Mouse (Mus musculus): ENCODE results near the gene Rpl27. TPM values are rescaled to one million over a fixed set of nuclear protein-coding genes. Genes with fewer than 3 reads are reported as not detected.
A peak's percentile ranks its signal among the peaks of the same experiment; 100 is the strongest.
"Not testable (repeated sequence)": the region's sequence is repeated elsewhere in the genome, so short reads cannot be mapped to it uniquely, and the experiment has no call there.

Rpl27 gene
- polyA plus RNA-seq, 1 experiment from 2014 or later, result 369 TPM

DNA sequence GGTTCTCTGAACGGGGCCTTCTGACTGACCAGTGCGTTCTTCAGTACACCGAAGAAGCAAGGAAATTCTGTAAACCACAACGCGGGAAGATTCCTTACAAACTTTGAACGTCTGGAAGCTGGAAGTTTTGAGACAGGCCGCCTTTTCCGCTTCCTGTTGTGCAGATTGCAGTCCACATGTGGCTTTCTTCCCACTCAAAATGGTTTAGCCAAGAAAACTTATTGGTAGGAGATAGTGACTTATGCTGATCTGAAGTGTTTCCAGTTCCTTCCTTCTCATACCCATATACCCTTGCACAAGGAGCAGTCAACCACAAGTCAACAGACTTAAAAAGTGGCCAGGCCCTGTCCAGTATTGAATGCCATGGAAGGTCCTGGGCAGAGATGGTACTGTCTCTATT, 15.9 kb upstream of the Rpl27 start:
- Histone ChIP-seq H3K27me3 (no peaks in the 10 kb centered on the region), H3K9me3 (replicated peaks) (no peaks in the 10 kb centered on the region), H3K9ac (peak overlapping the region; percentile 80), H3K4me2 (peak overlapping the region; percentile 89), H3K27ac (no peak overlapping the region), H3K36me3 (peaks cover 22% of the 10 kb centered on the region), H3K4me3 (replicated peaks) (peak overlapping the region; percentile 98), H3K4me1 (peaks cover 27% of the 10 kb centered on the region)
- no peak for ATAC-seq (replicated peaks; ENCODE audit: low FRiP score)
- 65% methylated on average over 8 of the region's 8 CpGs for WGBS

DNA sequence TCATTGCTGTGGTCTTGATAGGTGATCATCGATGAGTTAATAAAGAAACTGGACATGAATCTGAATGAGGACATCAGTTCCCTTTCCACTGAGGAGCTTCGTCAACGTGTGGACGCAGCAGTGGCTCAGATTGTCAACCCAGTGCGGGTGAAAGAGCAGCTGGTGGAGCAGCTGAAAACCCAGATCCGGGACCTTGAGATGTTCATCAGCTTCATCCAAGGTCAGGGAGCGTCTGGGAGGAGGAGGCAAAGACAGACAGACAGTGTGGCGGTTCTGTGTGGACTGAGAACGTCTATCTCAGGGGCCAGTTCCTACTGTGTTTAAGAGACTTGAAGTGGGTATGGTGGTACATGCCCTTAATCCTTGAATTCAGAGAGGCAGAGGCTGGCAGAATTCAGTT, 10.8 kb upstream of the Rpl27 start:
- 93% methylated on average over 9 of the region's 9 CpGs for WGBS
- H3K4me2 ChIP-seq, result no peak overlapping the region
- no peaks in the 10 kb centered on the region for H3K9me3 ChIP-seq (replicated peaks)
- H3K4me3 ChIP-seq (replicated peaks), result no peak overlapping the region
- no peak for ATAC-seq (replicated peaks; ENCODE audit: low FRiP score)
- H3K9ac ChIP-seq, result no peak overlapping the region
- peaks cover 13% of the 10 kb centered on the region for H3K4me1 ChIP-seq
- H3K27ac ChIP-seq, result no peak overlapping the region
- no peaks in the 10 kb centered on the region for H3K27me3 ChIP-seq
- peaks cover 70% of the 10 kb centered on the region for H3K36me3 ChIP-seq

DNA sequence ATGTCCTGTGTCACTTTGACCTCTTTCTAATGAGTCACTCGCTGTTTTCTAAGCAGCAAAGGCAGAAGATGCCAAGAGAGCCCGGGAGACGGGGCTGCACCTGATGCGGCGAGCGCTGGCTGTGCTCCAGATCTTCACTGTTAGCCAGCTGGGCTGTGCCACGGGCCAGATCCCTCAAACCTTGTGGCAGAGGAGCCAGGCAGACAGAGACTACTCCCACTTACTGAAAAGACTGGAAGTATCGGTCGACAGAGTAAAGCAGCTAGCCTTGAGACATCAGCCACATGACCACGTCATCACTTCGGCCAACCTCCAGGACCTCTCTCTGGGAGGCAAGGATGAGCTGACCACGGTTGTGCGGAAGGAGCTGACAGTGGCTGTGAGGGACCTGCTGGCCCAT, 8.7 kb upstream of the Rpl27 start:
- H3K36me3 ChIP-seq, result peaks cover 70% of the 10 kb centered on the region

DNA sequence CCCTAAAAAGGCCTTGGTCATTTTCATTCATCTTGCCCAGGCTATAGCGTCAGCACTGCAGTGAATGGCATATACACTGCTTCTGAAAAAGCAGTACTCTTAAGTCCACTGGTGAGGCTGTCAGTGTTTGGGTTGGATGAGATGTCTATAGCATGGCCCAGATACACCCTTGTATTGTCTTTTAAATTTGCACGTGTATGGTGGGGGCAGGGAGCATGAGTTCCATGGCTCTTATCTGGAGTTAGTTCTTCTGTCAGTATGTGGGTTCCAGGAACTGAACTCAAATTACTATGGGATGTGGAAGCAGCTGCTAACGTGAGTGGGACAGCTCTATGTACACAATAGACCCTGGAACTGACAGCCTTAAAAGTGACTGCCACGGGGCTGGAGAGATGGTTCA, 6.3 kb upstream of the Rpl27 start:
- Histone ChIP-seq H3K4me3 (replicated peaks) (no peak overlapping the region), H3K9me3 (replicated peaks) (no peaks in the 10 kb centered on the region), H3K4me1 (0 out of 2 replicates have a peak, but pooled peaks cover 4% of the 10 kb centered on the region), H3K9ac (no peak overlapping the region), H3K36me3 (peaks cover 51% of the 10 kb centered on the region), H3K4me2 (no peak overlapping the region), H3K27me3 (no peaks in the 10 kb centered on the region), H3K27ac (no peak overlapping the region)
- 87% methylated on average over 4 of the region's 4 CpGs for WGBS
- no peak for ATAC-seq (replicated peaks; ENCODE audit: low FRiP score)

More for the DNA sequence above, 8.7 kb upstream of the Rpl27 start:
- ATAC-seq (replicated peaks; ENCODE audit: low FRiP score), result no peak
- Histone ChIP-seq H3K27ac (no peak overlapping the region), H3K4me1 (0 out of 2 replicates have a peak, but pooled peaks cover 4% of the 10 kb centered on the region), H3K9me3 (replicated peaks) (no peaks in the 10 kb centered on the region), H3K9ac (no peak overlapping the region), H3K27me3 (no peaks in the 10 kb centered on the region), H3K4me2 (no peak overlapping the region), H3K4me3 (replicated peaks) (no peak overlapping the region)
- WGBS, result 89% methylated on average over 13 of the region's 13 CpGs

DNA sequence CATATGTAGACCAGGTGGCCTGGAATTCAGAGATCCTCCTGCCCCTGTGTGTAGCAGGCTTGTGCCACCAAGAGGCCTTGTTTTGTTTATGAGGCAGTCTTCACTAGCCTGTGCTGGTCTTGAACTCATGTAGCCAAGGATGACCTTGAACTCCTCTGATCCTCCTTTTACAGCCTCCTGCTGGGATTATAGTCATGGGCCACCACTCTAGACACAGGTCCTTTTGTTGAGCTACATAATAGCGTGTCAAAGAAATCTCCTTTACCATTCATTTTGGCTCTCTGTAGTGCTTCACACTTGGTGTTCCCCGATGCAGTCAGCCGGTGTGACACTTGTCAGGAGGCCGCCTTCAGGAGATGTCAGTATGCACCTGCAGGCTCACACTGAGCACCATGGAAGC, 5.2 kb upstream of the Rpl27 start:
- 90% methylated on average over 4 of the region's 4 CpGs for WGBS

DNA sequence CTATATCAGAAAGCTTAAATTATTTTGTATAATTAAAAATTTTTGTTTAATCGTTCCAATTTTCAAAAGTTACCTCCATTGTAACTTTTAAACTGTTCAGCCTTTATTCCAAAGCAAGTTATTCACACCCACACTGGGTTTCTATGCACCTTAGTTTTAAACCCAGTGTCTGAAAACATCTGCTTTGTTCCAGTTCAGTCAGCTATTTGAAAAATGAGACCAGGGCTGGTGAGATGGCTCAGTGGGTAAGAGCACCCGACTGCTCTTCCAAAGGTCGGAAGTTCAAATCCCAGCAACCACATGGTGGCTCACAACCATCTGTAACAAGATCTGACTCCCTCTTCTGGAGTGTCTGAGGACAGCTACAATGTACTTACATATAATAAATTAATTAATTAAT, 4.1 kb upstream of the Rpl27 start:
- H3K9ac ChIP-seq; ATAC-seq (replicated peaks; ENCODE audit: low FRiP score): not testable (repeated sequence)
- 47% methylated on average over 3 of the region's 3 CpGs for WGBS

More for the DNA sequence above, 5.2 kb upstream of the Rpl27 start:
- Histone ChIP-seq H3K4me3 (replicated peaks) (no peak overlapping the region), H3K9ac (no peak overlapping the region), H3K4me2 (no peak overlapping the region), H3K36me3 (peaks cover 40% of the 10 kb centered on the region), H3K9me3 (replicated peaks) (no peaks in the 10 kb centered on the region), H3K27ac (no peak overlapping the region), H3K27me3 (no peaks in the 10 kb centered on the region), H3K4me1 (0 out of 2 replicates have a peak, but pooled peaks cover 4% of the 10 kb centered on the region)
- no peak for ATAC-seq (replicated peaks; ENCODE audit: low FRiP score)

DNA sequence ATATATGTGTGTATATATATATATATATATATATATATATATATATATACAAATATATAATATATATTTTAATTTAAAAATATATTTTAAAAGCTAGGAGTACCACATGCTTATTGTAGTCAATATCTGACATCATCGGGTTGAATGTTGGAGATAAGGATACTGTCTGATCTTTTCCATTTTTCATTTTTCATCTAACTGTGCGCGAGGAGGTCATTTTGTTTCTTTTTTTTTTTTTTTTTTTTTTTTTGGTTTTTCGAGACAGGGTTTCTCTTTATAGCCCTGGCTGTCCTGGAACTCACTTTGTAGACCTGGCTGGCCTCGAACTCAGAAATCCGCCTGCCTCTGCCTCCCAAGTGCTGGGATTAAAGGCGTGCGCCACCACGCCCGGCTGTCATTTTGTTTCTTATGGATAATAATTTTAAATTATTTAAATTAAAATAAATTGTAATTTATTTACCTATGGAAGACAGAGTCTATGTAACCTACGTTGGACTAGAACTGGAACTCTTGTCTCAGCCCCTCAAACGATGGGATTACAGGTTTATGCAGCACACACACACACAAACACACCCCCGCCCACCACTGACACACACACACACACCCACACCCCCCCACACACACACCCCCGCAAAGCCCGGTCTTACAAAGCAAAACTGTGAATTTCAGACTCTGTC, 510 bp upstream of the Rpl27 start:
- not testable (repeated sequence) for H3K9me3 ChIP-seq (replicated peaks); H3K9ac ChIP-seq; H3K27ac ChIP-seq; ATAC-seq (replicated peaks; ENCODE audit: low FRiP score); H3K27me3 ChIP-seq
- 40% methylated on average over 15 of the region's 15 CpGs for WGBS
- Histone ChIP-seq H3K36me3 (peaks cover 30% of the 10 kb centered on the region), H3K4me3 (replicated peaks) (peak overlapping the region; percentile 87), H3K4me1 (peaks cover 21% of the 10 kb centered on the region), H3K4me2 (peak overlapping the region; percentile 60)

More for the DNA sequence above, 4.1 kb upstream of the Rpl27 start:
- H3K4me3 ChIP-seq (replicated peaks); H3K27me3 ChIP-seq; H3K27ac ChIP-seq; H3K4me1 ChIP-seq; H3K9me3 ChIP-seq (replicated peaks); H3K4me2 ChIP-seq: not testable (repeated sequence)
- peaks cover 31% of the 10 kb centered on the region for H3K36me3 ChIP-seq

DNA sequence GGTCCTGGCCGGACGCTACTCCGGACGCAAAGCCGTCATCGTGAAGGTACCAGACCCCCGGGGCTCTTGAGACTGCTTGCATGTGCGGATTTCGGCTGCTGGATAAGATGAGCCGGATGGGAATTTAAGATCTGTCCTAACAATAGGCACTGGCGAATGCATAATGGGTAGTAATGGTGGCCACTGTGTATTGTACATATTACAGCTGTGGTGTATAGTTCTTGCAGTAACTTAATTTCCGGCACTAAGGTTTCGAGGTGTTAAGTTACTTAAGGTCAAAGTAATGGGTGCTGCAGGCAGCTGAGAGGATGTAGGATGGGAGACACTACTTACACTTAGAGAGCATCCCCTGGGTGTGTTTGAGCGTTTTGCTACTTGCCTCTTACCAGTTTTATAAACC, 662 bp downstream of the Rpl27 start:
- Histone ChIP-seq H3K27ac (peak overlapping the region; percentile 93), H3K4me2 (peak overlapping the region; percentile 81), H3K9me3 (replicated peaks) (no peaks in the 10 kb centered on the region), H3K4me3 (replicated peaks) (peak overlapping the region; percentile 87), H3K27me3 (no peaks in the 10 kb centered on the region), H3K9ac (peak overlapping the region; percentile 89), H3K36me3 (peaks cover 34% of the 10 kb centered on the region), H3K4me1 (peaks cover 26% of the 10 kb centered on the region)
- ATAC-seq (replicated peaks; ENCODE audit: low FRiP score), result no peak
- WGBS, result under 1% methylated on average over 14 of the region's 14 CpGs

DNA sequence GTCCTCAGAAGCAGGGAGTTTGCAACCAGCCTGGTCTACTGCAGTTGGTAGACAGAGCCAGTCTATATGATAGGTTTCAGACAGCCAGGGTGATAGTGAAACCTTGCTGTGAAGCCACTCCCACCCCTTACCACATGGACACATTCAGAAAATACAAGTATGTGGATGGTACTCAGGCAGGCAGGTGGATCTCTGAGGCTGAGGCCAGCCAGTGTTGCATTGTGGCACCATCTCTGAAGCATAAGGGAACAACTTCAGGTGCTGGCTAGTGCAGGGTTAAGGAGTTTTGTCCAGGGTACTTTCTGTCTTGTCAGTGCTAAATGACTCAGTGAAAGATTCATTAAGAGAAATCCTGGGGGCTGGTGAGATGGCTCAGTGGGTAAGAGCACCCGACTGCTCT, 4.2 kb downstream of the Rpl27 start:
- ATAC-seq (replicated peaks; ENCODE audit: low FRiP score), result no peak
- Histone ChIP-seq H3K9me3 (replicated peaks) (no peaks in the 10 kb centered on the region), H3K27ac (0 out of 2 replicates have a peak overlapping the region, but pooled peaks have one; percentile 4), H3K27me3 (no peaks in the 10 kb centered on the region), H3K4me1 (peaks cover 38% of the 10 kb centered on the region), H3K4me3 (replicated peaks) (no peak overlapping the region), H3K9ac (no peak overlapping the region), H3K4me2 (no peak overlapping the region), H3K36me3 (peaks cover 34% of the 10 kb centered on the region)
- 69% methylated on average over 1 of the region's 1 CpGs for WGBS

DNA sequence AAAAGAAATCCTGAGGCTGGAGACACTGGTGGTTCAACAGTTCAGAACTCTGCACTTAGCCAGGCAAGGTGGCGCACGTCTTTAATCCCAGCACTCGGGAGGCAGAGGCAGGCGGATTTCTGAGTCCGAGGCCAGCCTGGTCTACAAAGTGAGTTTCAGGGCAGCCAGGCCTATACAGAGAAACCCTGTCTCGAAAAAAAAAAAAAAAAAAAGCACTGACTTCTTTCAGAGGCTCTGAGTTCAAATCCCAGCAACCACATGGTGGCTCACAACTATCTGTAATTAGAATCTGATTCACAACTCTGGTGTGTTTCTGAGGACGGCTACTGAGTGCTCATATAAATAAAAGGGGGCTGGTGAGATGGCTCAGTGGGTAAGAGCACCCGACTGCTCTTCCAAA, 4.8 kb downstream of the Rpl27 start:
- peaks cover 38% of the 10 kb centered on the region for H3K4me1 ChIP-seq
- not testable (repeated sequence) for ATAC-seq (replicated peaks; ENCODE audit: low FRiP score); H3K9me3 ChIP-seq (replicated peaks); H3K27ac ChIP-seq; H3K9ac ChIP-seq; H3K27me3 ChIP-seq; H3K4me2 ChIP-seq; H3K4me3 ChIP-seq (replicated peaks)
- peaks cover 34% of the 10 kb centered on the region for H3K36me3 ChIP-seq
- 89% methylated on average over 8 of the region's 8 CpGs for WGBS

DNA sequence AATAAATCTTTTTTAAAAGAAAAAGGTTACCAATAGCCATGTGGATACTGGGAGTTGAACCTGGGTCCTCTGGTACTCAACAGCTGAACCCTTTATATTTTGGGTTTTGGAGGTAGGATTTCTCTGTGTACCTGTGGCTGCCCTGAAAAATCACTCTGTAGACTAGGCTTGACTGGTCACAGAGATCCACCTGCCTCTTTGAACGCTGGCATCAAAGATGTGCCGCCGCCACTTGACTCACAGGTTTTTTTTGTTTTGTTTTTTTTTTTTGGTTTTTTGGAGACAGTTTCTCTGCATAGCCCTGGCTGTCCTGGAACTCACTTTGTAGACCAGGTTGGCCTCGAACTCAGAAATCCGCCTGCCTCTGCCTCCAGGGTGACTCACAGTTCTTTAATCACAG, 5.7 kb downstream of the Rpl27 start:
- ATAC-seq (replicated peaks; ENCODE audit: low FRiP score), result no peak
- Histone ChIP-seq H3K27me3 (no peaks in the 10 kb centered on the region), H3K4me3 (replicated peaks) (peak overlapping the region; percentile 45; the same call in 1 of the 2 replicates), H3K9me3 (replicated peaks) (no peaks in the 10 kb centered on the region), H3K4me1 (peaks cover 41% of the 10 kb centered on the region), H3K36me3 (peaks cover 34% of the 10 kb centered on the region), H3K27ac (peak overlapping the region; percentile 59), H3K9ac (peak overlapping the region; percentile 23; the same call in 1 of the 2 replicates), H3K4me2 (peak overlapping the region; percentile 53)
- WGBS, result 76% methylated on average over 5 of the region's 5 CpGs

DNA sequence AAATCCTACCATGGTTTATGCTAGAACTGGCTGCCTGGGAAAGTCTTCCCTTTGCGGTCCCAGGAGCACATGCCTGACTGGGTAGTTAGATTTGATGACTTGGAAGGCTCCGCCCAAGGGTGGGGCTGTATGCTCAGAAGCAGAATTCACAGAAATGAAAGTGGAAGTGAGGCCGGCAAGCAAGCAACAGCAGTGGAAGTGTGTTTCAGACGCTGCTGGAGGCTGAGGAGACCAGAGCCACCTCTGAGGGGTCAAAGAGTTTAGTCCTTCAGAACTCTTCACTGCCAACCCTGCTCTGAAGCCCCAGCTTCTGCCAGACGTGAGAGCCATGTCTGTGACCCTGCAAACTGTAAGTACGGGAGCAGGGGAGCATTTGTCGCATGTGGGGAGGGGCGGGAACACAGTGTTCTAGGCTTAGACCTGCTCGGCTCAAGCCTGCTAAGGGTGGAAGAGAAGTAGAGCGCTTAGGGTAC, 6.2 kb downstream of the Rpl27 start, which contains the start of gene Ifi35:
TSS of gene Ifi35 (plus strand) at position 134 of the 473 bp plus-strand sequence.
- Histone ChIP-seq H3K36me3 (peaks cover 33% of the 10 kb centered on the region), H3K27ac (peak within 1 kb of the TSS; percentile 59), H3K4me3 (replicated peaks) (peak within 1 kb of the TSS; percentile 45), H3K9ac (peak within 1 kb of the TSS; percentile 23), H3K9me3 (replicated peaks) (no peaks in the 10 kb centered on the region), H3K4me1 (peaks cover 37% of the 10 kb centered on the region), H3K4me2 (peak within 1 kb of the TSS; percentile 53), H3K27me3 (no peaks in the 10 kb centered on the region)
- ATAC-seq (replicated peaks; ENCODE audit: low FRiP score), result peak; percentile 78
- 20% methylated on average over 10 of the region's 10 CpGs for WGBS
